ENCODE assay signal across 8 mouse cellular contexts in the genomic region with DNA sequence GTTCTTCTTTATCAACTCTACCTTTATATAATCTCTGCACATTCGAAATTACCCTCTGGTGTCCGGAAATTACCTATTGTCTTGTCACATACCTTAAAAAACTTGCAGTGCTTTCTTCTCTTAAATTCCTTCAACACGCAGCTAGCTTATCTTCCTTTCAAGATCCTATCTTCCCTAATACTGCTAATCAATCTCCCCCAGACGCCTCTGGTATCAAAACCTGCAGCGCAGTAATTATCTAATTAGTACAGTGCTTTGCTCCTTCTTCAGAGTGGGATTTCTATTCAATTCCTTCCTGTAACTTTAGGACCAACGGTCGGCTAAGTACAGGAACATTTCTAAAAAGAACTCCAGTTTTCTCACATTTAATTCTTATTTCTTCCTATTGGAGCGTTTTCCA. TPM values are rescaled to one million over a fixed set of nuclear protein-coding genes. Genes with fewer than 3 reads are reported as not detected.
DNase-seq lines count a peak whose midpoint lies in the region; ATAC-seq and TF ChIP-seq lines count a peak whose summit lies in the region.

No protein-coding gene starts in this region.

- H3K4me2 ChIP-seq in lung, embryonic 14.5 days: peak overlapping the region; percentile 87
- peak overlapping the region; percentile 89 for H3K4me2 ChIP-seq in embryonic facial prominence, embryonic 14.5 days (ENCODE audit: low read depth, low read length)
- peak overlapping the region; percentile 50 for H3K4me2 ChIP-seq in neural tube, embryonic 14.5 days (ENCODE audit: low read depth, low read length)

- peak overlapping the region; percentile 99 for H3K27ac ChIP-seq in lung, embryonic 14.5 days (ENCODE audit: low read depth)
- H3K27ac ChIP-seq in embryonic facial prominence, embryonic 14.5 days (replicated peaks; ENCODE audit: low read depth, low read length): peak overlapping the region; percentile 99
- H3K27ac ChIP-seq in limb, embryonic 10.5 days: peak overlapping the region; percentile 99
- peak overlapping the region; percentile 93 for H3K27ac ChIP-seq in neural tube, embryonic 14.5 days (ENCODE audit: low read depth, low read length)

- WGBS in lung, embryonic 14.5 days: 4% methylated on average over 8 of the region's 8 CpGs
- WGBS in embryonic facial prominence, embryonic 14.5 days: 3% methylated on average over 8 of the region's 8 CpGs
- WGBS in limb, embryonic 10.5 days: 10% methylated on average over 8 of the region's 8 CpGs
- 5% methylated on average over 8 of the region's 8 CpGs for WGBS in neural tube, embryonic 14.5 days

- no peak for ATAC-seq in lung, embryonic 14.5 days (ENCODE audit: insufficient read depth)
- ATAC-seq in embryonic facial prominence, embryonic 14.5 days (ENCODE audit: low read depth): no peak
- no peak for ATAC-seq in neural tube, embryonic 14.5 days (ENCODE audit: low read depth)

- TF ChIP-seq CTCF in lung, embryonic 14.5 days (IDR thresholded peaks at IDR 0.05; ENCODE audit: low read depth): no peak

- peak overlapping the region; percentile 89 for H3K4me3 ChIP-seq in lung, embryonic 14.5 days (ENCODE audit: low read depth, low read length)
- peak overlapping the region; percentile 85 for H3K4me3 ChIP-seq in embryonic facial prominence, embryonic 14.5 days (ENCODE audit: low read depth, low read length)
- H3K4me3 ChIP-seq in limb, embryonic 10.5 days: peak overlapping the region; percentile 76
- H3K4me3 ChIP-seq in neural tube, embryonic 14.5 days (ENCODE audit: low read depth, low read length): peak overlapping the region; percentile 55

- no peak for DNase-seq in lung, embryonic 14.5 days
- no peak for DNase-seq in lung, postnatal 10 days
- no peak for DNase-seq in embryonic facial prominence, embryonic 14.5 days (ENCODE audit: low spot score)
- no peak for DNase-seq in limb, embryonic 10.5 days (ENCODE audit: low spot score)
- no peak for DNase-seq in B cell, adult 2 months
- DNase-seq in spleen, postnatal 4 days (ENCODE audit: low spot score in 2 of 2): no peak
- no peak for DNase-seq in layer of hippocampus, adult 8-10 months (ENCODE audit: low spot score in 2 of 2)

- H3K9ac ChIP-seq in lung, embryonic 14.5 days: peak overlapping the region; percentile 93
- peak overlapping the region; percentile 94 for H3K9ac ChIP-seq in embryonic facial prominence, embryonic 14.5 days (ENCODE audit: low read depth, low read length)
- H3K9ac ChIP-seq in neural tube, embryonic 14.5 days (replicated peaks; ENCODE audit: low read depth, low read length): peak overlapping the region; percentile 63; the same call in 1 of the 2 replicates

- no peaks in the 10 kb centered on the region for H3K9me3 ChIP-seq in lung, embryonic 14.5 days (ENCODE audit: low read depth, low read length)
- no peaks in the 10 kb centered on the region for H3K9me3 ChIP-seq in embryonic facial prominence, embryonic 14.5 days (ENCODE audit: control insufficient read depth, low read length)
- no peaks in the 10 kb centered on the region for H3K9me3 ChIP-seq in limb, embryonic 10.5 days (replicated peaks)
- H3K9me3 ChIP-seq in neural tube, embryonic 14.5 days (ENCODE audit: control insufficient read depth, low read length): no peaks in the 10 kb centered on the region

- H3K27me3 ChIP-seq in lung, embryonic 14.5 days (ENCODE audit: insufficient read depth, low read length): no peaks in the 10 kb centered on the region
- H3K27me3 ChIP-seq in embryonic facial prominence, embryonic 14.5 days (replicated peaks; ENCODE audit: control insufficient read depth, insufficient read depth, low read length): no peaks in the 10 kb centered on the region
- no peaks in the 10 kb centered on the region for H3K27me3 ChIP-seq in limb, embryonic 10.5 days (ENCODE audit: low read depth, poor library complexity, severe bottlenecking)
- H3K27me3 ChIP-seq in neural tube, embryonic 14.5 days (ENCODE audit: control insufficient read depth, insufficient read depth, low read length): no peaks in the 10 kb centered on the region

- H3K36me3 ChIP-seq in lung, embryonic 14.5 days (ENCODE audit: insufficient read depth): peaks cover 14% of the 10 kb centered on the region
- peaks cover 19% of the 10 kb centered on the region for H3K36me3 ChIP-seq in embryonic facial prominence, embryonic 14.5 days (ENCODE audit: control insufficient read depth, insufficient read depth, low read length)
- H3K36me3 ChIP-seq in limb, embryonic 10.5 days: peaks cover 47% of the 10 kb centered on the region
- peaks cover 3% of the 10 kb centered on the region; the same call in 1 of the 2 replicates for H3K36me3 ChIP-seq in neural tube, embryonic 14.5 days (ENCODE audit: control insufficient read depth, insufficient read depth, low read length)

- H3K4me1 ChIP-seq in lung, embryonic 14.5 days (ENCODE audit: insufficient read depth): peaks cover 16% of the 10 kb centered on the region
- H3K4me1 ChIP-seq in embryonic facial prominence, embryonic 14.5 days (ENCODE audit: control insufficient read depth, insufficient read depth, low read length): peaks cover 19% of the 10 kb centered on the region
- H3K4me1 ChIP-seq in limb, embryonic 10.5 days: peaks cover 18% of the 10 kb centered on the region
- peaks cover 22% of the 10 kb centered on the region for H3K4me1 ChIP-seq in neural tube, embryonic 14.5 days (ENCODE audit: control insufficient read depth, insufficient read depth, low read length)

RNA-seq across cellular contexts. Expression of gene Cep57, which starts 1.0 kb away (rescaled TPM):
- 57.3 and 62.1 TPM in 2 replicates for polyA plus RNA-seq in lung, embryonic 14.5 days (2014; fragmentation: Nextera tagmentation; extraction: Ambion mirVana)
- polyA plus RNA-seq in embryonic facial prominence, embryonic 14.5 days (2014; fragmentation: Nextera tagmentation; extraction: Ambion mirVana): 41.1 and 41.5 TPM in 2 replicates
- polyA plus RNA-seq in limb, embryonic 10.5 days (2016; fragmentation: Nextera tagmentation; extraction: Ambion mirVana): 62.0 and 66.9 TPM in 2 replicates
- polyA plus RNA-seq in neural tube, embryonic 14.5 days (2014; fragmentation: Nextera tagmentation; extraction: Ambion mirVana): 39.0 and 46.4 TPM in 2 replicates
- total RNA-seq in layer of hippocampus, adult 8-10 months (2022): 10 to 100 TPM; 16.8 to 23.4 (median 20.1) TPM

RNA-seq across cellular contexts. Expression of gene Fam76b, which starts 1.6 kb away (rescaled TPM):
- 28.1 and 29.8 TPM in 2 replicates for polyA plus RNA-seq in lung, embryonic 14.5 days (2014; fragmentation: Nextera tagmentation; extraction: Ambion mirVana)
- 21.5 and 22.7 TPM in 2 replicates for polyA plus RNA-seq in embryonic facial prominence, embryonic 14.5 days (2014; fragmentation: Nextera tagmentation; extraction: Ambion mirVana)
- polyA plus RNA-seq in limb, embryonic 10.5 days (2016; fragmentation: Nextera tagmentation; extraction: Ambion mirVana): 21.5 and 24.4 TPM in 2 replicates
- polyA plus RNA-seq in neural tube, embryonic 14.5 days (2014; fragmentation: Nextera tagmentation; extraction: Ambion mirVana): 22.8 and 27.2 TPM in 2 replicates
- 10 to 100 TPM; 17.0 to 24.7 (median 22.4) TPM for total RNA-seq in layer of hippocampus, adult 8-10 months (2022)
